Mouse (Mus musculus): ENCODE data around the gene Olfr1134.
"Not testable (repeated sequence)": the region's sequence is repeated elsewhere in the genome, so short reads cannot be mapped to it uniquely, and the experiment has no call there.

Gene Olfr1134

GRCm38 (mm10) chr2:87658360-87658759 lies at the start of gene Olfr1134:
Gene Olfr1134 (minus strand): TSS chr2:87658460.
- DNase-seq (ENCODE audit: extremely low spot score, low spot score), result no peak

- DNase-seq (ENCODE audit: extremely low spot score, low spot score), result no peak
Observed at GRCm38 (mm10) chr2:87693847-87694246, 35.6 kb upstream of the Olfr1134 start, which contains the start of gene Olfr1136. Gene Olfr1136 (minus strand): TSS chr2:87693947.

GRCm38 (mm10) chr2:87673564-87673963 lies 15.3 kb upstream of the Olfr1134 start, which contains the start of gene Olfr1135:
Gene Olfr1135 (minus strand): TSS chr2:87673664.
- DNase-seq (ENCODE audit: extremely low spot score, low spot score), result no peak

- no peak for DNase-seq (ENCODE audit: extremely low spot score, low spot score)
Observed at GRCm38 (mm10) chr2:87647274-87647673, 11.0 kb downstream of the Olfr1134 start, which contains the start of gene Olfr1133. Gene Olfr1133 (minus strand): TSS chr2:87647374.

- DNase-seq (ENCODE audit: extremely low spot score, low spot score), result no peak
Observed at GRCm38 (mm10) chr2:87642441-87642840, 15.8 kb downstream of the Olfr1134 start.

GRCm38 (mm10) chr2:87637435-87637834 lies 20.8 kb downstream of the Olfr1134 start, which contains the start of gene Olfr1132:
Gene Olfr1132 (minus strand): TSS chr2:87637535.
- no peak for DNase-seq (ENCODE audit: extremely low spot score, low spot score)

GRCm38 (mm10) chr2:87626804-87627203 lies 31.5 kb downstream of the Olfr1134 start, which contains the start of gene Olfr1131:
Gene Olfr1131 (plus strand): TSS chr2:87627104.
- no peak for DNase-seq (ENCODE audit: extremely low spot score, low spot score)

- DNase-seq (ENCODE audit: extremely low spot score, low spot score), result not testable (repeated sequence)
Observed at GRCm38 (mm10) chr2:87605912-87606311, 52.3 kb downstream of the Olfr1134 start, which contains the start of gene Olfr1130. Gene Olfr1130 (plus strand): TSS chr2:87606212.
